Mouse (Mus musculus): Measurements from ENCODE around the gene Sptlc2. TPM values are rescaled to one million over a fixed set of nuclear protein-coding genes. Genes with fewer than 3 reads are reported as not detected.

Gene Sptlc2
- polyA plus RNA-seq, 1 experiment from 2014 or later, result 93.4 TPM

DNA sequence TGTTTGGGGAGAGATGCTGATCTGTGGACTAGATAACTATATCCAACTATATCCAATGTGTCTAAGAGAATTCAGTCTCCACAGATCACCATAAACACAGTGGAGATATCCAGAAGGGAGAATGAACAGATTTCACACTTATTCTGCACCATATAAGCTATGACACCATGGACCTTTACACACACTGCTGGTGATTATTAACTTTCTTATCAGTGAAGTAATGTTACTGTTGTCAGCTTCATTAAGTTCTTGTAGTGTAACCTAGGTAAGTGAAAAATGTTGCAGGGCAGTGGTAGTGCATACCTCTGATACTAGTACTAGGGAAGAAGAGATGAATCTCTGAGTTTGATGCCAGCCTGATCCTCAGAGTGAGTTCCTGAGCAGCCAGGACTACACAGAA, 20.1 kb downstream of the Sptlc2 start:
- no peak overlapping the region for H3K4me3 ChIP-seq (ENCODE audit: low read depth, low read length)
- peaks cover 13% of the 10 kb centered on the region for H3K36me3 ChIP-seq (ENCODE audit: control insufficient read depth, insufficient read depth, low read length)
- H3K27ac ChIP-seq (ENCODE audit: low read length), result no peak overlapping the region
- ATAC-seq (ENCODE audit: insufficient number of reproducible peaks, insufficient read depth, low FRiP score, low read depth), result no peak
- H3K27me3 ChIP-seq (ENCODE audit: control insufficient read depth, insufficient read depth, low read length), result no peaks in the 10 kb centered on the region
- no peaks in the 10 kb centered on the region for H3K9me3 ChIP-seq (ENCODE audit: control insufficient read depth, low read depth, low read length)
- H3K4me1 ChIP-seq (ENCODE audit: control insufficient read depth, insufficient read depth, low read length), result no peaks in the 10 kb centered on the region
- H3K9ac ChIP-seq (replicated peaks; ENCODE audit: low read depth, low read length), result no peak overlapping the region
- no peak overlapping the region for H3K4me2 ChIP-seq (replicated peaks; ENCODE audit: low read depth, low read length)

GRCm38 (mm10) chr12:87365676-87366075, 22.5 kb downstream of the Sptlc2 start:
- Histone ChIP-seq H3K4me2 (replicated peaks; ENCODE audit: low read depth, low read length) (no peak overlapping the region), H3K27me3 (ENCODE audit: control insufficient read depth, insufficient read depth, low read length) (no peaks in the 10 kb centered on the region), H3K4me3 (ENCODE audit: low read depth, low read length) (no peak overlapping the region), H3K36me3 (ENCODE audit: control insufficient read depth, insufficient read depth, low read length) (peaks cover 13% of the 10 kb centered on the region), H3K4me1 (ENCODE audit: control insufficient read depth, insufficient read depth, low read length) (no peaks in the 10 kb centered on the region), H3K27ac (ENCODE audit: low read length) (no peak overlapping the region), H3K9ac (replicated peaks; ENCODE audit: low read depth, low read length) (no peak overlapping the region), H3K9me3 (ENCODE audit: control insufficient read depth, low read depth, low read length) (no peaks in the 10 kb centered on the region)
- no peak for ATAC-seq (ENCODE audit: insufficient number of reproducible peaks, insufficient read depth, low FRiP score, low read depth)
- WGBS, result 81% methylated on average over 9 of the region's 9 CpGs

- Histone ChIP-seq H3K4me3 (ENCODE audit: low read depth, low read length) (no peak overlapping the region), H3K4me2 (replicated peaks; ENCODE audit: low read depth, low read length) (no peak overlapping the region), H3K36me3 (ENCODE audit: control insufficient read depth, insufficient read depth, low read length) (0 out of 2 replicates have a peak, but pooled peaks cover 3% of the 10 kb centered on the region), H3K9me3 (ENCODE audit: control insufficient read depth, low read depth, low read length) (no peaks in the 10 kb centered on the region), H3K4me1 (ENCODE audit: control insufficient read depth, insufficient read depth, low read length) (no peaks in the 10 kb centered on the region), H3K27me3 (ENCODE audit: control insufficient read depth, insufficient read depth, low read length) (no peaks in the 10 kb centered on the region), H3K27ac (ENCODE audit: low read length) (no peak overlapping the region), H3K9ac (replicated peaks; ENCODE audit: low read depth, low read length) (no peak overlapping the region)
- ATAC-seq (ENCODE audit: insufficient number of reproducible peaks, insufficient read depth, low FRiP score, low read depth), result no peak
- WGBS, result 70% methylated on average over 3 of the region's 3 CpGs
Measured at GRCm38 (mm10) chr12:87362111-87362510, 26.0 kb downstream of the Sptlc2 start.

DNA sequence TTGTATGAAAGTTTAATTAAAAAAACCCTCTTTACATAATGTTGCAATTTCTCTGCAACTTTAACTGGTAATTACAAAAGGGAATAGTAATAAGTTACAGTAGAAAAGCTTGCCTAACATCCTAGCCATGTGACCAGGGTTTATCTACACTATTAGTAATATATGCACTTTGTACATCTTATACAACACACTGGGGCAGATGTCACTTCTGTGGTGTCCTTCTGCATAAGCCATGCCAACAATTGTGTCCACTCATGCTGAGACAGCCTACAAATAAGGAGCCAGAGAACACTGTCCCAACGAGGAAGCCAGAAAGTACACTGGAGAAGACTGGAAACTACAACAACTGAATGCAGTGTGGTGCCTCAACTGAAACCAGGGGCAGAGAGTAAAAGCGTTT, 40.1 kb downstream of the Sptlc2 start:
- peaks cover 6% of the 10 kb centered on the region for H3K36me3 ChIP-seq (ENCODE audit: control insufficient read depth, insufficient read depth, low read length)
- no peaks in the 10 kb centered on the region for H3K9me3 ChIP-seq (ENCODE audit: control insufficient read depth, low read depth, low read length)
- no peak for ATAC-seq (ENCODE audit: insufficient number of reproducible peaks, insufficient read depth, low FRiP score, low read depth)
- no peak overlapping the region for H3K27ac ChIP-seq (ENCODE audit: low read length)
- no peaks in the 10 kb centered on the region for H3K4me1 ChIP-seq (ENCODE audit: control insufficient read depth, insufficient read depth, low read length)
- H3K9ac ChIP-seq (replicated peaks; ENCODE audit: low read depth, low read length), result no peak overlapping the region
- no peak overlapping the region for H3K4me3 ChIP-seq (ENCODE audit: low read depth, low read length)
- no peak overlapping the region for H3K4me2 ChIP-seq (replicated peaks; ENCODE audit: low read depth, low read length)
- no peaks in the 10 kb centered on the region for H3K27me3 ChIP-seq (ENCODE audit: control insufficient read depth, insufficient read depth, low read length)
- 80% methylated on average over 2 of the region's 2 CpGs for WGBS

DNA sequence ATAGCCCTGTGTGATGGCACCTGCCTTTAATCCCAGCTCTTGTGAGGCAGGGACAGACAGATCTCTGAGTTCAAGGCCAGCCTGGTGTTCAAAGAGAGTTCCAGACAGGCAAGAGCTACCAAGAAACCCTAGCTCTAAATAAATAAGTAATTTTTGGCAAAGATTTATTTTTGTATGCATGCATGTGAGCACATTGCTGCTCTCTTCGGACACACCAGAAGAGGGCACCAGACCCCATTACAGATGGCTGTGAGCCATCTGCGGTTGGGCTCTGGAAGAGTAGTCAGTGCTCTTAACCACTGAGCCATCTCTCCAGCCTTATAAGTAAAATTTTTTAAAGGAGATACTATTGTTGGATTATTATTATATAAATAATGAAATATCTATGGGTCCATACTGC, 40.6 kb downstream of the Sptlc2 start:
- no peak for ATAC-seq (ENCODE audit: insufficient number of reproducible peaks, insufficient read depth, low FRiP score, low read depth)
- no peak overlapping the region for H3K9ac ChIP-seq (replicated peaks; ENCODE audit: low read depth, low read length)
- H3K9me3 ChIP-seq (ENCODE audit: control insufficient read depth, low read depth, low read length), result no peaks in the 10 kb centered on the region
- no peaks in the 10 kb centered on the region for H3K27me3 ChIP-seq (ENCODE audit: control insufficient read depth, insufficient read depth, low read length)
- 86% methylated on average over 2 of the region's 2 CpGs for WGBS
- no peak overlapping the region for H3K4me3 ChIP-seq (ENCODE audit: low read depth, low read length)
- peaks cover 6% of the 10 kb centered on the region for H3K36me3 ChIP-seq (ENCODE audit: control insufficient read depth, insufficient read depth, low read length)
- no peak overlapping the region for H3K4me2 ChIP-seq (replicated peaks; ENCODE audit: low read depth, low read length)
- H3K27ac ChIP-seq (ENCODE audit: low read length), result no peak overlapping the region
- no peaks in the 10 kb centered on the region for H3K4me1 ChIP-seq (ENCODE audit: control insufficient read depth, insufficient read depth, low read length)

- Histone ChIP-seq H3K9me3 (ENCODE audit: control insufficient read depth, low read depth, low read length) (no peaks in the 10 kb centered on the region), H3K4me3 (ENCODE audit: low read depth, low read length) (no peak overlapping the region), H3K27me3 (ENCODE audit: control insufficient read depth, insufficient read depth, low read length) (no peaks in the 10 kb centered on the region), H3K4me2 (replicated peaks; ENCODE audit: low read depth, low read length) (no peak overlapping the region), H3K36me3 (ENCODE audit: control insufficient read depth, insufficient read depth, low read length) (peaks cover 9% of the 10 kb centered on the region), H3K27ac (ENCODE audit: low read length) (no peak overlapping the region), H3K4me1 (ENCODE audit: control insufficient read depth, insufficient read depth, low read length) (no peaks in the 10 kb centered on the region), H3K9ac (replicated peaks; ENCODE audit: low read depth, low read length) (no peak overlapping the region)
- no peak for ATAC-seq (ENCODE audit: insufficient number of reproducible peaks, insufficient read depth, low FRiP score, low read depth)
Measured at GRCm38 (mm10) chr12:87343084-87343605, 45.0 kb downstream of the Sptlc2 start.

- no peak overlapping the region for H3K4me2 ChIP-seq (replicated peaks; ENCODE audit: low read depth, low read length)
- H3K4me1 ChIP-seq (ENCODE audit: control insufficient read depth, insufficient read depth, low read length), result no peaks in the 10 kb centered on the region
- no peaks in the 10 kb centered on the region for H3K27me3 ChIP-seq (ENCODE audit: control insufficient read depth, insufficient read depth, low read length)
- no peak overlapping the region for H3K9ac ChIP-seq (replicated peaks; ENCODE audit: low read depth, low read length)
- ATAC-seq (ENCODE audit: insufficient number of reproducible peaks, insufficient read depth, low FRiP score, low read depth), result no peak
- no peaks in the 10 kb centered on the region for H3K9me3 ChIP-seq (ENCODE audit: control insufficient read depth, low read depth, low read length)
- H3K36me3 ChIP-seq (ENCODE audit: control insufficient read depth, insufficient read depth, low read length), result peaks cover 3% of the 10 kb centered on the region; the same call in 1 of the 2 replicates
- H3K27ac ChIP-seq (ENCODE audit: low read length), result no peak overlapping the region
- H3K4me3 ChIP-seq (ENCODE audit: low read depth, low read length), result no peak overlapping the region
- 80% methylated on average over 4 of the region's 4 CpGs for WGBS
Measured at GRCm38 (mm10) chr12:87338082-87338481, 50.1 kb downstream of the Sptlc2 start.

DNA sequence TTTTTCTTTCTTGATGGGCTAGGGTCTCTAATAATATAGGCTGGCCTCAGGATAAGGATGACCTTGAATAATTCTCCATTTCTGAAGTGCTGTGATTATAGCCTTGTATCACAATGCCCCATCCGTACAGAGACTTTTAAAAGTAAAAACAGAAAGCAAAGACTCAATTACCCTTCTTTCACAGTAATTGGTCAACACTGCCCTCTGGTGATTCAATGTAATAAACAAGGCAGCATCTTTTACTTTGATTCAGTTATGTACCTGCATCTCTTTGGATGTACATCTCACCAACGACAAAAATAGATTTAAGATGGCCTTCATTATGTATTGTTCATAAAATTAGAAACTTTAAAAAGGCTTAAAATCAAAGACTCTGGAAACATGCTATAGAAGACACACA, 53.3 kb downstream of the Sptlc2 start:
- no peaks in the 10 kb centered on the region for H3K9me3 ChIP-seq (ENCODE audit: control insufficient read depth, low read depth, low read length)
- WGBS, result 35% methylated on average over 2 of the region's 2 CpGs
- H3K9ac ChIP-seq (replicated peaks; ENCODE audit: low read depth, low read length), result no peak overlapping the region
- no peak overlapping the region for H3K4me3 ChIP-seq (ENCODE audit: low read depth, low read length)
- H3K27ac ChIP-seq (ENCODE audit: low read length), result no peak overlapping the region
- no peak for ATAC-seq (ENCODE audit: insufficient number of reproducible peaks, insufficient read depth, low FRiP score, low read depth)
- no peaks in the 10 kb centered on the region for H3K4me1 ChIP-seq (ENCODE audit: control insufficient read depth, insufficient read depth, low read length)
- H3K36me3 ChIP-seq (ENCODE audit: control insufficient read depth, insufficient read depth, low read length), result peaks cover 3% of the 10 kb centered on the region; the same call in 1 of the 2 replicates
- H3K27me3 ChIP-seq (ENCODE audit: control insufficient read depth, insufficient read depth, low read length), result no peaks in the 10 kb centered on the region
- no peak overlapping the region for H3K4me2 ChIP-seq (replicated peaks; ENCODE audit: low read depth, low read length)

- no peak for ATAC-seq (ENCODE audit: insufficient number of reproducible peaks, insufficient read depth, low FRiP score, low read depth)
- no peak overlapping the region for H3K9ac ChIP-seq (replicated peaks; ENCODE audit: low read depth, low read length)
- no peaks in the 10 kb centered on the region for H3K27me3 ChIP-seq (ENCODE audit: control insufficient read depth, insufficient read depth, low read length)
- no peak overlapping the region for H3K4me2 ChIP-seq (replicated peaks; ENCODE audit: low read depth, low read length)
- H3K36me3 ChIP-seq (ENCODE audit: control insufficient read depth, insufficient read depth, low read length), result no peaks in the 10 kb centered on the region
- H3K4me1 ChIP-seq (ENCODE audit: control insufficient read depth, insufficient read depth, low read length), result no peaks in the 10 kb centered on the region
- H3K4me3 ChIP-seq (ENCODE audit: low read depth, low read length), result no peak overlapping the region
- H3K27ac ChIP-seq (ENCODE audit: low read length), result no peak overlapping the region
- H3K9me3 ChIP-seq (ENCODE audit: control insufficient read depth, low read depth, low read length), result no peaks in the 10 kb centered on the region
Measured at GRCm38 (mm10) chr12:87333794-87334193, 54.4 kb downstream of the Sptlc2 start.
